Mouse (Mus musculus) adrenal gland (tissue): ENCODE results near the gene Zfp598.
"Not testable (repeated sequence)": the region's sequence is repeated elsewhere in the genome, so short reads cannot be mapped to it uniquely, and the experiment has no call there.

Experiments used
- intact Hi-C: fragments of 180-260 bp; cut with DNase I; formaldehyde crosslinking; loops from one replicate; pipeline ENCODE4 v1.15.1; 2025

Zfp598 gene

DNA sequence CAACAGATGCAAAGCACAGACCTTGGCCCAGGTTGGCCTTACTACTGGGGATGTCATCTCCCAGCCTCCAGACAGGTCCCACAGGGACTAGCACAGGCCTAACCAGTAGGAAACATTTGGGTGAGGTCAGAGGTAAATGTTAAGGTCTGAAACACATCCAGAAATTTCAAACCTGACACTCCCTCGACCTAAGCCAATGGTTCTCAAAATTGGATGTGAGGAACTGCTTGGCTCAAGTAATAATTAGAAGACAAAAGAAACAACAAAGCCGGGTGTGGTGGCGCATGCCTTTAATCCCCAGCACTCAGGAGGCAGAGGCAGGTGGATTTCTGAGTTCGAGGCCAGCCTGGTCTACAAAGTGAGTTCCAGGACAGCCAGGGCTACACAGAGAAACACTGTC, 23.1 kb upstream of the Zfp598 start:
- intact Hi-C loops, result no loop called here

DNA sequence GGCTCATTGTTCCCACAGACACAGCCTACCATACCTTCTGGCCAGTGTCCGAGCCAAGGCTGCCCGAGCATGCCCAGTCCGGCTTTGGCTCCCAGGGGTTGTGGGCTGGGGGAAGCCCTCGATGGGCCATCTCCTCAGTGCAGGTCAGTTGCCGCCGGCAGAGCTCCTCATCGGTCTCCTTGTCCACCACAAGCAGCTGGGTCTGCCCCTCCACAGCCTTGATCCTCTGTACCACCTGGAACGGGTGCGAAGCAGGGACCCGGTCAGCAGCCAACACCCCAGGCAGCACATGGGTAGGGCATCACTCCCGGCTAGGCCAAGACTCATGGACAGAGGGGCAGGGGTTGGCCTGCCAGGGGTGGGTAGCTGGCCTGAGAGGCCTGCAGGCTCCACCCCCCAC, 22.0 kb upstream of the Zfp598 start:
- intact Hi-C loops, result no loop called here

DNA sequence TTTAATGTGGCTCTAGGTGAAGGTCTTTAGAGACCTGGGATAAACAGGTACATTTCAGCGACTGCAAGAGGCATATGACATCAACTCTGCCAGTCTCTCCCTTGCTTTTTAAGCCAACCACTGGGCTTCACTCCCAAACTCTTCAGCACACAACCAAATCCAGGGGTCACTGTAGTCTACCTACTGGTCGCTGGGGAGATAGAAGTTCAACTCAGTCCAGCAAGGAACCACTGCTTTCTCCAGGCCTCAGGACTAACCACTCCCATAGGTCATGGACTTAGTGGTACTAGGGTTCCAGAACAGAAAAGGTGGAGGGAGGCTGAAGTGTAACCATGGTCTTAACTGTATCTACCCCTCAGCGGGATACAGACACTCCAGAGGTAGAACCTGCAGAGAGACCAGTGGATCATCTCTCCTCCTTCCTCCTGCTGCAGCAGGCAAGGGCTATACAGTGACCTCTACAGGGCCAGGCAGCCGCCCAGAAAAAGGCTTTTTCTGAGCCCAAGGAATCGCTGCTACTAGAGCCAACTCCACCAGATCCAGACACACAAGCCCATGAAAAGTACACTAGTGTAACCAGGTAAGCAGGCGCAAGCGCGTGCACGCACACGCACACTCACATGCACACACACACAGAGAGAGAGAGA, 20.6 kb upstream of the Zfp598 start:
- intact Hi-C loops, result no loop called here

DNA sequence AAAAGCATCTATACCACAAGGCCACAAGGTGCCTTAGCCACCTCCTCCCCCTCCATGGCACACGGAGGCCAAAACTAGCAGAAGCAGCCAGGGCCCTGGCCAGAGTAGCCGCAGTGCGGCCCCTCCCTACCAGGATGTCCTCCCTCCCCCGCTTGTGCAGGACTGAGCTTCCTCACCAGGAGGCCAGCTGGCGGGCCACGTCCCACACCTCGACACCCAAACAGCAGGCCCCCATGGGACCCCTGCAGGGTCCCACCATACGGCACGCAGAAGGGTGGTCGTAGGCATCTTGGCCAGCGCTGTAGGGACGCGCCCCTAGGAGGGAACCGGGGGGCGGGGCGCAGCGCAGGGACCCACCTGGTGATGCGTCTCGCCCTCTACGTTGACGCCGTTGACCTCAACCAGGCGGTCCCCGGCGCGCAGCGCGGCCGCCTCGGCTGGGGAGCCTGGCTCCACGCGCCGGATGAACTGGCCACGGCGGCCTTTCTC, 19.9 kb upstream of the Zfp598 start:
- intact Hi-C loops, result loop anchor here (5.0 kb wide), 1 partner anchor 97 kb away; no protein-coding TSS in a partner anchor

DNA sequence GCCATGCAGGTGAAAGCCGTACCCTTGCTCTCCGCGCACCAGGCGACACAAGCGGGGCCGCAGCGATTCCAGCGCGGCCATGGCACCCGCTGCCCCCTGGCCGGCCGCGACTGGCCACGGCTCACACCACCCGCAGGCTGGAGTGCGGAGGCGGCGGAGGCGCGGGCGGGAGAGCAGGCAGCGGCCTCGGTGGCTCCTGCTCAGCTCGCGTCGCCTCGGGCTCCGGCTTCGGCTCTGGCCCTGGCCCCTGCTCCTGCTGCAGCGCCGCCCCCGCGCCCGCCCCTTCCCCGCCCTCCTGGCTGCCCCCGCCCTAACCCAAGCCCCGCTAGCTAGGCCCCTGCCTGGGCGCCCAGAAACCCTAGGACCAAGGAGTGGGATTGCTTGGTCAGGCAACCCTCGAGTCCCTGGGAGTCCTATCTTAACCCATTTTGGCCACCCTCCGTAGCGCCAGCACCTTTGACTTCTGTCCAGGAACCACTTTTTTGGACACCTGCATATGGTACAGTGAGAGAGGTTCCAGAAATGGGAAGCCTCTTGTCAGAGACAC, 19.3 kb upstream of the Zfp598 start, which contains the start of gene Slc9a3r2:
Gene Slc9a3r2, minus strand, starts transcription at position 258 of the 547 bp plus-strand sequence.
- intact Hi-C loops, result loop anchor here (5.0 kb wide), 1 partner anchor 98 kb away; no protein-coding TSS in a partner anchor

DNA sequence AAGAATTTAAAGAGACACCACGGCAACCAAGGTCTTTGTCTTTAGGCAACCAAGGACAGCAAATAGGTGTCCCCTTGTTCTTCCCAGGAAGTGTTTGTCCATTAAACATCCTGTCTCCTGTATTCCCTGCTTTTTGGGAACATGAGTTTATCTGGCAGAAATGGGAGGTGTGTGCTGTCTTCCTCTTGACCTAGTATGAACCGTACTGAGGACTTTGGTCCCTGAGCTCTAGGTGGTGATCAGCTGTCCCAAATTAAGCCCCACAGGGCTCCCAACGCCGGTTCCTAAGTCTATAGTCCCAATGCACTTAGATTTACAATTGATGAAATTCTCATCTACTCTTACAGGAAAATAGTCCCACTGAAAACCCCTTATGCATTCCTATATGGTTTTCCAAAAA, 18.7 kb upstream of the Zfp598 start:
- intact Hi-C loops, result loop anchor here (5.0 kb wide), 1 partner anchor 98 kb away; no protein-coding TSS in a partner anchor

DNA sequence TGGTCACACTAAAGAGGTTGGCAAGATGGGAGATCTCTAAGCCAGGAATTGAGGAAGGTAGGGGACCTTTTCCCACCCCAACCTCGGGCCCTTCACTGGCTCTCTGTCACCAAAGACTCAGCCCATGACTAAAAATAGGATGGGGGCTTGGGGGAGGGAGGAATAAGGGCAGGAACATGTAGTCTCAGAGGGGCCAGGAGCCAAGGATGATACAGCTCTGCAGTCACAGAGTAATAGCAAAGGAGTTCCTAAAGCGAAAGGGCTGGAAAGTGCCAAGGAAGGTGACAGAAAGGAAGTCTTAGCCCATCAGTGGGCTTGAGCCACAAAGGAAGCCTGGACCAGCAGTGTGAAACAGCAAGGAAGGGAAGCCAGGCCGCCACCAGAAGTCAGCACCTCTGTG, 17.7 kb upstream of the Zfp598 start:
- intact Hi-C loops, result loop anchor here (5.0 kb wide), 1 partner anchor 100 kb away; no protein-coding TSS in a partner anchor

DNA sequence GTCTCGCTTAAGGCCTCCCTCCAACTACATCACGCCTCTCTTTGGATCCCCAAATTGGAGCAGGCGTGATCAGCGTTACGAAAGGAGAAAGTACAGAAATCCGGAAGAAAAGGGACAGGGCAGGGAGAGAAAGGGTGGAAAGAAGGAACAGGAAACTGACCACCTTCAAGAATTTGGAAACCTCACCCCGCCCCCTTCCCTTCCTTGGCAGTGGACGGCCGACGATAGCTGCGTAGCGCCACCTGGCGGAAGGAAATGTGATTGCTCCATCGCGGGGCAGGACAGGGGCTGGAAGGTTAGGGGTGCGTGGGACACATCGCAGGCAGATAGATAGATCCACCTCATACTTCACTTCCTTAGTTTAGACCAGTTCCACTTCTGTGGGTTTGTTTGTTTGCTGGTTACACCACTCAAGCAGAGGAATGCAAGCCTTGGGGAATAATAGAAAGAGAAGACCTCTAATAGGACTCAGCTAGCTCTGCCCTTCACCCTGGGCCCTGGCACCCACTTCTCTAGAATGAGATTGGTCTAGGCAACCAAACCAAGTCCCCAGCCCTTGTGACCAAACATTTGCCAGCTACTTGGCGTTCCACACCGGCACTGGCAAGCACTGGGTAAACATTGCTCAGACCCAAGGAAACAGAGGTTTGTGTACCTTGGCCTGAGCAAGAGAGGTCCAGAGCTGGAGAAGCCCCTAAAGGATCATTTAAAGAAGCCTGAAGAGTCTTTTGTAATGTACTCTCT, 15.3 kb upstream of the Zfp598 start:
- intact Hi-C loops, result loop anchor here (5.0 kb wide), 1 partner anchor 102 kb away; no protein-coding TSS in a partner anchor

DNA sequence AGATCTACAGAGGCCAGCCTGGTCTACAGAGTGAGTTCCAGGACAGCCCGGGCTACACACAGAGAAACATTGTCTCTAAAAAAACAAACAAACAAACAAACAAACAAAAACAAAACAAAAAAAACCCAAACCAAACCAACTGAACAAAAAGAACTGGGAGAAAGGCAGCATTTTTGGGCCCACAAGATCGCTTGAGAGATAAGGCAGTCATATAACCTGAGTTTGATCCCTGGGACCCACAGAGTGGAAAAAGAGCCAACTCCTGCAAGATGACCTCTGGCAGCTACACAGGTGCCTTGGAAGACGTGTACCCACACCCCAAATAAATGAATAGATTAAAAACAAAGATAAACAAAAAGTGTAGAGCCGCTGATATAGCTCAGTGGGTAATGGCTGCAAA, 14.5 kb upstream of the Zfp598 start:
- intact Hi-C loops, result loop anchor here (5.0 kb wide), 1 partner anchor 103 kb away; no protein-coding TSS in a partner anchor

DNA sequence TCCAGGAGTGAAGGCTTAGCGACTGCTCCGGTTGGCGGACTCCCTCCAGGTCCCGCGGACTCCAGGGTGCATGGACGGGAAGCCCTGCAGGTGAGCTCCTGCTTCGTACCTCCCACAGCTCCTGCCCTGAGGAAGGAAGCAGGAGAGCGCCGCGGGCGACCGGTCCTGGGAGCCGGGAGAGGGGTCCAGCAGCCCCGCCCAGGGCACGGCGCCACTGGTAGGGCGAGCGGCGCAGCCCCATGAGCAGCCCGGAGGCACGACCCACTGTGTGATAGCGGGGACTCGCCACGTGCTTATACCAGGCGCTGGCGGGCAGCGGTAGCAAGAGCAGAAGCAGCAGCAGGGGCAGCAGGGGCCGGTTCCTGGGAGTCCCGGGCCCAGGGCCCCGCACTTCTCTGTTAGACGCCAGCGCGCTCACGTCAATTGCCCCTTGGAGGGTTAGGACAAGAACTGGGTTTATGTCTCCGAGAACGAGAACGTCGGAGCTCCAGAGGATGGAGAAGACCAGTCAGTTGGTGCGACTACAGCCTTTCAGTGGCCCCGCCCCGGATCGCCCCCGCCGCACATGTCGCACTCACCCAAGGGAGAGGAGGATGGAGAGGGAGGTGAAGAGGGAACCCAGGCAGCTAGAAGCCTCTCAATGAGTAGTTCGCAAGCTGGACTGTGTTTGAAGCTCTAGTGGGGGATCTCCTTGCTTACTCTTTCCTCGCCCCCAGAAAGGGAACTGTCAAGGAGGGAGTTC, 11.3 kb upstream of the Zfp598 start, which contains the start of gene Npw:
Gene Npw, minus strand, starts transcription at position 441 of the 742 bp plus-strand sequence.
- intact Hi-C loops, result no loop called here

DNA sequence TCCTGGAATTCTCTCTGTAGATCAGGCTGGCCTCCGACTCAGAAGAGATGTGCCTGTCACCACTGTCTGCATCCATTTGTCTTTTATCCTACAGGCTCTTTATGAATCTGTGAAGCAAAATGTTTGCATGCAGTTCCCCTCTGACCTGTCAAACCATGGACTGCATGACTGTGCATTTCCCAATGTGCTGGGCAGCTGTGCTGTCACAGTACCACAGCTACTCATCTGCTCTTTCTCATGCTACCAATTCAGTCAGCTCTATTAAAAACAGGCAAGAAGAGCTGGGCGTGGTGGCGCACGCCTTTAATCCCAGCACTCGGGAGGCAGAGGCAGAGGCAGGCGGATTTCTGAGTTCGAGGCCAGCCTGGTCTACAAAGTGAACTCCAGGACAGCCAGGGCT, 2.5 kb upstream of the Zfp598 start:
- intact Hi-C loops, result not testable (repeated sequence)

DNA sequence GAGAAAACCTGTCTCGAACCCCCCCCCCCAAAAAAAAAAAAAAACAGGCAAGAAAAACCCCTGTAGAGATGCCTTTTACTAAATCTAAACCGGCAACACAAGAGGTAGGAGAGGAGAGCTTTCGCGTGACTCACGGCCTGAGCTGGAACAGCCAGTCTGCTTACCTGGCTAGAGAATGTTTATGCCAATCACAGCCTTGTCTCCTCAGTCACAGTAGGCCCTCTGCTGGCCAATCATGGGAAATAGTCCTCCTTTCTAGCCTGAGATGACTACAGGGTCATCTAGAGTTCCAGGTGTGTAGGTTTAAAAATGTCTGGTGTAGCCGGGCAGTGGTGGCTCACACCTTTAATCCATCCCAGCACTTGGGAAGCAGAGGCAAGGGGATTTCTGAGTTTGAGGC, 2.1 kb upstream of the Zfp598 start:
- intact Hi-C loops, result no loop called here

DNA sequence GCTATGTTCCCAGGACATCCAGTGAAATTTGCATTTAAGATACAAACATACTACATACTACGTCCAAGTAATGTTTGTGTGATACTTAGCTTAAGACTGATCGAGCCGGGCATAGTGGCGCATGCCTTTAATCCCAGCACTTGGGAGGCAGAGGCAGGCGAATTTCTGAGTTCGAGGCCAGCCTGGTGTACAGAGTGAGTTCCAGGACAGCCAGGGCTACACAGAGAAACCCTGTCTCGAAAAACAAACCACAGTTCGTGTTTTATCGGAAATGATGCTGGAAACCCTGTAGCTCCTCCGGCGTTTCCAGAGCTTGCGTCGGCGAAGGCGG, 308 bp upstream of the Zfp598 start:
- intact Hi-C loops, result not testable (repeated sequence)

DNA sequence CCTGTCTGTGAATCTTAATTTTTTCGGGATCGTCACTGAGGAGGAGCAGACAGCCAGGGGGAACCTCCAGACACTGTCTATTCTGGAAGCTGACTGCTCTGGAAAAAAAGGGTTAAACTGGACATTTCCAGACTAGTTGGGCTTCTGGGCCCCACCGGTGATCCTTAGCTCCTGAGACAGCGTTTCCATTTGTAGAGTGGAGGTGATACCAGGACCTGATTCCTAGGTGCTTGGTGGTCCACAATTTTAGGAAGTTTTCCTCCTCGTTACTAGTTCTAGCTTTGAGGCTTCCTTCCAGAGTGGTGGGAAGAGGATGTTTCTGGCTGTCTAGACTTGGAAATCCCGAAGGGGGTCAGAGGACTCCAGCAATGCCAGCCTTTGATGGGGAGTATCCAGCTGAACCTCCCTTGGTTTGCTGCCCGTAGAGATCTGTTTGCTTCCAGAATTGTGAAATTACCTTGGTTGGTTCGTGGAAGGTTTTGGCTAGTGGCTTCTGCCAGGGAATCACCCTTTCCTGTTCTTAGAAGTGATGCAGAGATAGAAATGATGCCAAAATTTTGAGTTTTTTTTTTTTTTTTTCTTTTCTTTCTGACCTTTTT, 858 bp downstream of the Zfp598 start:
- intact Hi-C loops, result no loop called here

DNA sequence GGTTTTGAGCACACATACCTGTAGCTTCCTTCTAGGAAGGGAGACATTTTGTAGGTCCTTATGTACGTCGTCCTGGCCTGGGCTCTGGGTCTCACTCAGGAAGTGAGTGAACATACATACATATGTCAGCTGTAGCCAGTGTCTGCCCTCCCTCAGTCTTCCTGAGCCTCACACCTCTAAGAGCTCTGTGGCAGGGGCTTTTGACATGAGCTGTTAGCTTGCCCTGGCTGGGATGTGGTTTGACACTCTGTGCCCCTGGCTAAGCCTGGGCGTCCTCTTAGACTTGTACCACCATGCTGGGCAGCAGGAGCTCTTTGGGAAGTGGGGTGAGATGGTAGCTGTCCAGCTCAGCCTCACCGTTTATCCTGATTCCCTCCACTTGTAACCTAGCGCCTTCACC, 1.9 kb downstream of the Zfp598 start:
- intact Hi-C loops, result no loop called here

DNA sequence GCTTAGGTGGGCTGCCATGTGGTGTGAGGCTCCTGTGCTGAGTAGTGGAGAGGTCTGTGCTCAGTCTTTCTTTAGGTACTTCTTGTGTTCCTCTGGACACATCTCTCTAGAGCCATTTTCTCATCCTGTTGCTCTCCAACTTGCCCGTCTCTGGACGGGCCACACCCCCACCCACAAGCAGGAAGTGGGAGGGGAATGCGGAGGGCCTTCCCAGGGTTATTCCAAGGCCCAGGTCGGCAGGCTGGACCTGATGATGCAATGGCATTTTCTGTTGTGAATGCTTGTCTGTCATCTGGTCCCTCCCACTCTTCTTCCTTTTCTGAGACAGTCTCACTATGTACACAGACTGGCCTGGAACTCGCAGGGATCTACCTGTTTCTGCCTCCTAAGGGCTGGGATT, 2.7 kb downstream of the Zfp598 start:
- intact Hi-C loops, result no loop called here

DNA sequence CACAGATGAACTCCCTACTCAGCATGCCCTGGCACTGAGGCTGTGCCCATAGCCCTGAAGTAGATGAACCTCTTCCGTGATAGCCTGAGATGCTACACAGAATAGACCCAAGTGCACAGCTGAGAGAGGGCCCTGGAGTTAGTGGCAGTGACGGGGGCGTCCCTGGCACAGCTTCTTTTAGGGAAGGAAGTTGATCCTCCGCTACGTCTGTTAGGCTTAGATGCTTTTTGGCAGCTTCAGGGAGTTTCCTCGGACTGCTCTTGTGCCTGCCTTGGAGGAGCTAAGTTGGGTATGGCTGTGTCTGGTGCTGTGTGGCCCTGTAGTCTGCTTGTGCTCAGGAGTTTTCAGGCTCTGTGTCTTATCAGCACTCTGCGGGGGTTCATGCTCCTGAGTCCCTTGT, 4.8 kb downstream of the Zfp598 start:
- intact Hi-C loops, result no loop called here

DNA sequence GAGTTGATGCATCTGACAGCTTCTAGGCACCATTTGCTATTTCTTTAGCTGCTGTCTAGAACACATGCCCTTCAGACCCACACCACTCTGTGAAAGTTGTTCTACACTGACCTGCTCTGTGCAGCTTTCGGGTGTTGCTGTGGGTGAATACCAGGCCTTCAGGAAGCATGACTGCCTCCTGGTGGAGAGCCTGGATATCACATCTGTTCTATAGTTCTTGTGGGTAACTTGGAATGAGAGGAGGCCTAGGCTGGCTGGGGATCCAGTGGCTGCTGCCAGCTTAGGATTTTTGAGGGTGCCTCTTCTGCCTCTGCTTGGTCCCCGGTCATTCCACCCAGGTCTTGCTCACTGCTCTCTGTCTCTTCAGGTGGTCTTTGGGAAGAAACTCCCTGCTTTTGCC, 6.7 kb downstream of the Zfp598 start:
- intact Hi-C loops, result no loop called here

DNA sequence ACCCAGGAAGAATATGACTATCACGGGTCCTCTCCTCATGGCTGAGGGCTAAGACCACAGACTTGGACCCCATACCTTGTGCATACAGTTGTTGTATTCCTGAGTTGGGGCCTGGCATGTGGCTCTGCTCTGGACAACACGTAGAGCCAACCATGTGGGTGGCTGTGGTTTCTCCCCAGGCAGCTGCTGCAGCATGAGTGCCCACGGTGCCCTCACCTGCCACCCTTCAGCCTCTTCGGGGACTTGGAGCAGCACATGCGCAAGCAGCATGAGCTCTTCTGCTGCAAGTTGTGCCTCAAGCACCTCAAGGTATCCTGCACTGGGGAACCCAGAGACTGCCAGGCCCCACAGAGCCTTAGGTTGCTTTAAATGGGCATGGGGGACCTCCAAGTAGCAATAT, 7.4 kb downstream of the Zfp598 start:
- intact Hi-C loops, result no loop called here

DNA sequence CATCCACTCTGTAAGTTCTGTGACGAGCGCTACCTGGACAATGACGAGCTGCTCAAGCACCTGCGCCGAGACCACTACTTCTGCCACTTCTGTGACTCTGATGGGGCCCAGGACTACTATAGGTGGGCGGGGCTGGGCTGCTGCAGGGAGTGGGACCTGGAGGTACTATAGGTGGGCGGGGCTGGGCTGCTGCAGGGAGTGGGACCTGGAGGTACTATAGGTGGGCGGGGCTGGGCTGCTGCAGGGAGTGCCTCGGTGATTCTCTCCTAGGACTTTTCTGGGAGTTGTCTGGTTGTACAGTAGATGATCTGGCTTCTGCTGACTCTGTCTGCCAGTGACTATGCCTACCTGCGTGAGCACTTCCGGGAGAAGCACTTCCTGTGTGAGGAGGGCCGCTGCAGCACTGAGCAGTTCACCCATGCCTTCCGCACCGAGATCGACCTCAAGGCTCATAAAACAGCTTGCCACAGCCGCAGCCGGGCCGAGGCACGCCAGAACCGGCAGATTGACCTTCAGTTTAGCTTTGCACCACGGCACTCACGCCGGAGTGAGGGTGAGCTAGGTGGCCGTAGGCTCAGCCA, 8.1 kb downstream of the Zfp598 start:
- intact Hi-C loops, result no loop called here

DNA sequence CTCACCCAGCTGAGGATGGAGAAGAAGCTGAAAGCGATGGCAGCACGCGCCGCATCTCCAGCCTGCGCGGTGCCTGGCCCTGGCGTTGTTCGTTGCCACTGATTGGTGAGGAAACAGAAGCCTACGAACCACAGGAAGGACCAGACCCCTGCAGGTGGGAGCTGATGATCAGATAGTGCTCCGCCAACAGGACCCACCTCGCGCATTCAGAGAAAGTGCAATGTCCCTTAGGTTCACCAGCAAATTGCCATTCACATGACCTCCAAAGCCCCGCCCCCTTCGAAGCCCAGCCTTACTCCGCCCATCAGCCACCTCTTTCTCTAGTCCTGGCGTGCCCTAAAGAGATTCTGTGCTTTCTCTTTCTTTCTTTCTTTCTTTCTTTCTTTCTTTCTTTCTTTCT, 17.0 kb downstream of the Zfp598 start:
- intact Hi-C loops, result no loop called here
